ENCODE assay signal across 9 mouse cellular contexts in genomic region chr10:79857452-79857811, GRCm38 (mm10). TPM values are rescaled to one million over a fixed set of nuclear protein-coding genes. Genes with fewer than 3 reads are reported as not detected.
DNase-seq lines count a peak whose midpoint lies in the region; ATAC-seq lines count a peak whose summit lies in the region.
"Had no signal": no experiment of that assay in that cellular context is flagged by ENCODE, and none has a peak within 500 bp of the region (broad histone marks: within the 10 kb centered on the region; RNA-seq: fewer than 3 reads in every experiment).

No protein-coding gene starts in this region.

- ATAC-seq in forebrain, embryonic 12.5 days (ENCODE audit: low FRiP score), result no peak
- ATAC-seq in limb, embryonic 11.5 days (ENCODE audit: insufficient number of reproducible peaks, low FRiP score, low TSS enrichment, low read depth), result no peak
- no peak for ATAC-seq in midbrain, embryonic 13.5 days

- peak overlapping the region; percentile 99 for H3K9ac ChIP-seq in forebrain, embryonic 12.5 days
- H3K9ac ChIP-seq in limb, embryonic 11.5 days (ENCODE audit: low read length), result peak overlapping the region; percentile 43
- H3K9ac ChIP-seq in midbrain, embryonic 13.5 days (replicated peaks), result peak overlapping the region; percentile 98

- H3K36me3 ChIP-seq in forebrain, embryonic 12.5 days (replicated peaks), result peaks cover 63% of the 10 kb centered on the region
- H3K36me3 ChIP-seq in limb, embryonic 11.5 days (ENCODE audit: control insufficient read depth, insufficient read depth, low read length), result peaks cover 48% of the 10 kb centered on the region
- peaks cover 62% of the 10 kb centered on the region for H3K36me3 ChIP-seq in midbrain, embryonic 13.5 days

- peaks cover 50% of the 10 kb centered on the region for H3K4me1 ChIP-seq in forebrain, embryonic 12.5 days
- peaks cover 34% of the 10 kb centered on the region for H3K4me1 ChIP-seq in limb, embryonic 11.5 days (ENCODE audit: control insufficient read depth, insufficient read depth, low read length)
- H3K4me1 ChIP-seq in midbrain, embryonic 13.5 days (replicated peaks), result peaks cover 55% of the 10 kb centered on the region

- peak; percentile 71 for DNase-seq in left cerebral cortex, postnatal 4 days
- no peak for DNase-seq in left cerebral cortex, adult 11 months (ENCODE audit: low spot score)
- peak; percentile 50 for DNase-seq in adipocyte (ENCODE audit: low spot score)
- peak; percentile 82 for DNase-seq in heart, postnatal 4 days
- no peak for DNase-seq in limb, embryonic 11.5 days (ENCODE audit: low spot score)
- no peak for DNase-seq in Muller cell, postnatal 12 days (ENCODE audit: inconsistent ontology term)

- H3K27ac ChIP-seq in forebrain, embryonic 12.5 days, result peak overlapping the region; percentile 57
- no peak overlapping the region for H3K27ac ChIP-seq in limb, embryonic 11.5 days (replicated peaks; ENCODE audit: low read depth, low read length)
- peak overlapping the region; percentile 54 for H3K27ac ChIP-seq in midbrain, embryonic 13.5 days

- peak overlapping the region; percentile 99 for H3K4me3 ChIP-seq in forebrain, embryonic 12.5 days (replicated peaks)
- H3K4me3 ChIP-seq in limb, embryonic 11.5 days (ENCODE audit: low read depth, low read length), result peak overlapping the region; percentile 99
- H3K4me3 ChIP-seq in midbrain, embryonic 13.5 days (replicated peaks), result peak overlapping the region; percentile 99

- H3K27me3 ChIP-seq in forebrain, embryonic 12.5 days, result no peaks in the 10 kb centered on the region
- no peaks in the 10 kb centered on the region for H3K27me3 ChIP-seq in limb, embryonic 11.5 days (ENCODE audit: control insufficient read depth, insufficient read depth, low read length)
- no peaks in the 10 kb centered on the region for H3K27me3 ChIP-seq in midbrain, embryonic 13.5 days

- H3K9me3 ChIP-seq in forebrain, embryonic 12.5 days, result no peaks in the 10 kb centered on the region
- no peaks in the 10 kb centered on the region for H3K9me3 ChIP-seq in limb, embryonic 11.5 days (ENCODE audit: control insufficient read depth, low read length)
- H3K9me3 ChIP-seq in midbrain, embryonic 13.5 days, result no peaks in the 10 kb centered on the region

- intact Hi-C loops in left cerebral cortex, postnatal 4 days (cut with DNase I), result no loop called here

- WGBS in forebrain, embryonic 12.5 days, result 42% methylated on average over 4 of the region's 4 CpGs
- WGBS in limb, embryonic 11.5 days, result 51% methylated on average over 4 of the region's 4 CpGs
- WGBS in midbrain, embryonic 13.5 days, result 44% methylated on average over 4 of the region's 4 CpGs

- peak overlapping the region; percentile 97 for H3K4me2 ChIP-seq in forebrain, embryonic 12.5 days
- peak overlapping the region; percentile 91 for H3K4me2 ChIP-seq in limb, embryonic 11.5 days (ENCODE audit: low read depth, severe bottlenecking)
- peak overlapping the region; percentile 100 for H3K4me2 ChIP-seq in midbrain, embryonic 13.5 days (replicated peaks)

RNA-seq across cellular contexts. Expression of gene Ptbp1, which starts 3.2 kb away (rescaled TPM):
- total RNA-seq in left cerebral cortex, postnatal 4 days (2021), result 10 to 100 TPM; 91.7 to 92.7 TPM
- polyA plus RNA-seq in forebrain, embryonic 12.5 days (2016; fragmentation: Nextera tagmentation; extraction: Ambion mirVana), result 223 TPM in 2 replicates
- total RNA-seq in heart, postnatal 4 days (2021), result 100 to 1,000 TPM; 167 to 182 TPM
- polyA plus RNA-seq in limb, embryonic 11.5 days (2014; fragmentation: Nextera tagmentation; extraction: Ambion mirVana), result 328 and 351 TPM in 2 replicates
- 106 and 116 TPM in 2 replicates for polyA plus RNA-seq in midbrain, embryonic 13.5 days (2015; fragmentation: Nextera tagmentation; extraction: Ambion mirVana)

RNA-seq across cellular contexts. Expression of gene Prtn3, which starts 16.8 kb away (rescaled TPM):
- 1 to 10 TPM; 6.9 to 7.0 TPM for total RNA-seq in left cerebral cortex, postnatal 4 days (2021)
- polyA plus RNA-seq in forebrain, embryonic 12.5 days (2016; fragmentation: Nextera tagmentation; extraction: Ambion mirVana), result 14.8 and 16.2 TPM in 2 replicates
- not detected for total RNA-seq in heart, postnatal 4 days (2021)
- polyA plus RNA-seq in limb, embryonic 11.5 days (2014; fragmentation: Nextera tagmentation; extraction: Ambion mirVana), result 16.0 and 19.6 TPM in 2 replicates
- polyA plus RNA-seq in midbrain, embryonic 13.5 days (2015; fragmentation: Nextera tagmentation; extraction: Ambion mirVana), result 14.9 and 16.9 TPM in 2 replicates

RNA-seq across cellular contexts. Expression of gene Plppr3, which starts 17.0 kb away (rescaled TPM):
- total RNA-seq in left cerebral cortex, postnatal 4 days (2021), result 100 to 1,000 TPM; 277 to 305 TPM
- 223 and 250 TPM in 2 replicates for polyA plus RNA-seq in forebrain, embryonic 12.5 days (2016; fragmentation: Nextera tagmentation; extraction: Ambion mirVana)
- total RNA-seq in heart, postnatal 4 days (2021), result 1 to 10 TPM; 2.5 to 2.9 TPM
- 95.1 and 95.7 TPM in 2 replicates for polyA plus RNA-seq in limb, embryonic 11.5 days (2014; fragmentation: Nextera tagmentation; extraction: Ambion mirVana)
- polyA plus RNA-seq in midbrain, embryonic 13.5 days (2015; fragmentation: Nextera tagmentation; extraction: Ambion mirVana), result 426 and 432 TPM in 2 replicates

RNA-seq across cellular contexts. Expression of gene Elane, which starts 28.6 kb away (rescaled TPM):
- not detected for total RNA-seq in left cerebral cortex, postnatal 4 days (2021)
- polyA plus RNA-seq in forebrain, embryonic 12.5 days (2016; fragmentation: Nextera tagmentation; extraction: Ambion mirVana), result not detected in 2 replicates
- total RNA-seq in heart, postnatal 4 days (2021), result not detected
- polyA plus RNA-seq in limb, embryonic 11.5 days (2014; fragmentation: Nextera tagmentation; extraction: Ambion mirVana), result 0.20 TPM in 1 of 2 replicates, not detected in the other
- polyA plus RNA-seq in midbrain, embryonic 13.5 days (2015; fragmentation: Nextera tagmentation; extraction: Ambion mirVana), result not detected in 2 replicates
- total RNA-seq: adrenal gland, adult 18-20 months had no signal

RNA-seq across cellular contexts. Expression of gene Cfd, which starts 33.2 kb away (rescaled TPM):
- total RNA-seq in left cerebral cortex, postnatal 4 days (2021), result not detected
- polyA plus RNA-seq in forebrain, embryonic 12.5 days (2016; fragmentation: Nextera tagmentation; extraction: Ambion mirVana), result not detected in 2 replicates
- under 1 TPM in 1 of 2 experiments, not detected in 1; 0.38 TPM for total RNA-seq in heart, postnatal 4 days (2021)
- not detected in 2 replicates for polyA plus RNA-seq in limb, embryonic 11.5 days (2014; fragmentation: Nextera tagmentation; extraction: Ambion mirVana)
- not detected in 2 replicates for polyA plus RNA-seq in midbrain, embryonic 13.5 days (2015; fragmentation: Nextera tagmentation; extraction: Ambion mirVana)

Comparison
In these comparisons a context has a peak if more than half of its experiments do, and no peak if none do; other contexts are left out.
1. DNase-seq: peak in left cerebral cortex, postnatal 4 days (single experiment), adipocyte (single experiment) and heart, postnatal 4 days (single experiment); none in left cerebral cortex, adult 11 months (single experiment), limb, embryonic 11.5 days (single experiment) and Muller cell, postnatal 12 days (single experiment).
2. H3K9ac ChIP-seq: peak in every context shown above with its lines; median percentile 99 in forebrain, embryonic 12.5 days; 98 in midbrain, embryonic 13.5 days; 43 in limb, embryonic 11.5 days.
3. Peak in every context shown above with its lines, with median percentiles within 50 percentile points of each other: H3K4me2 ChIP-seq and H3K4me3 ChIP-seq.